Mouse (Mus musculus) activated CD4-positive, CD25-positive, alpha-beta regulatory T cell, adult 9 weeks (primary cell): Measurements from ENCODE around the gene Vmn1r185. TPM values are rescaled to one million over a fixed set of nuclear protein-coding genes. Genes with fewer than 3 reads are reported as not detected.

ENCODE experiments used
- polyA plus RNA-seq: library from polyadenylated mRNA; unstranded; fragments of 100-300 nt; shearing (Covaris generic); gene quantifications from one replicate; pipeline ENCODE4 v1.2.1, GENCODE M21; 2017

Gene Vmn1r185
- 0.07 TPM for polyA plus RNA-seq

GRCm38 (mm10) chr7:26618364-26618763, at the start of gene Vmn1r185:
Gene Vmn1r185 (minus strand): TSS chr7:26618464.

Other genes starting within 250 kb of the Vmn1r185 start
- gene Nlrp9c, start 214.8 kb downstream of the Vmn1r185 start, polyA plus RNA-seq = not detected
- 0.09 TPM for gene Nlrp4a, start 183.4 kb downstream of the Vmn1r185 start, polyA plus RNA-seq
- gene Nlrp9a, start 83.4 kb downstream of the Vmn1r185 start, polyA plus RNA-seq = not detected
- not detected for gene Cyp2b23, start 68.0 kb upstream of the Vmn1r185 start, polyA plus RNA-seq
- not detected for gene Cyp2b19, start 138.7 kb upstream of the Vmn1r185 start, polyA plus RNA-seq
- not detected for gene Cyp2g1, start 190.4 kb upstream of the Vmn1r185 start, polyA plus RNA-seq
- not detected for gene Cyp2a5, start 216.8 kb upstream of the Vmn1r185 start, polyA plus RNA-seq